Mouse (Mus musculus) forebrain, embryonic 13.5 days (tissue): ENCODE data around the gene Cadm2. TPM values are rescaled to one million over a fixed set of nuclear protein-coding genes. Genes with fewer than 3 reads are reported as not detected.
A peak's percentile ranks its signal among the peaks of the same experiment; 100 is the strongest.

Experiments used
- ATAC-seq: fragments of 200-750 bp; cut with Nextera tagmentation; 2 replicates; pipeline ENCODE4 v1.8.0; 2017
- H3K27ac ChIP-seq: fragments of 300-500 bp; sonication (generic); 2 replicates; pipeline ENCODE4 v1.5.1; 2015; ENCODE audit warnings: inconsistent platforms, mild to moderate bottlenecking, moderate library complexity
- H3K27me3 ChIP-seq: fragments of 300-500 bp; sonication (generic); 2 replicates; pipeline ENCODE4 v1.6.1; 2015; ENCODE audit warnings: mild to moderate bottlenecking, inconsistent platforms
- H3K36me3 ChIP-seq: fragments of 300-500 bp; sonication (generic); 2 replicates; pipeline ENCODE4 v1.6.1; 2015; ENCODE audit warnings: mild to moderate bottlenecking, inconsistent platforms; ENCODE audit not compliant: poor library complexity, severe bottlenecking
- H3K4me1 ChIP-seq: fragments of 300-500 bp; sonication (generic); 2 replicates; pipeline ENCODE4 v1.6.1; 2015; ENCODE audit warnings: inconsistent platforms
- H3K4me2 ChIP-seq: fragments of 300-500 bp; sonication (generic); 2 replicates; pipeline ENCODE4 v1.6.1; 2015; ENCODE audit warnings: inconsistent platforms, mild to moderate bottlenecking, moderate library complexity
- H3K4me3 ChIP-seq: fragments of 300-500 bp; sonication (generic); 2 replicates; pipeline ENCODE4 v1.5.1; 2015; ENCODE audit warnings: mild to moderate bottlenecking, inconsistent platforms
- H3K9ac ChIP-seq: fragments of 300-500 bp; sonication (generic); 2 replicates; pipeline ENCODE4 v1.6.1; 2015; ENCODE audit warnings: mild to moderate bottlenecking, inconsistent platforms
- H3K9me3 ChIP-seq: fragments of 300-500 bp; sonication (generic); replicated peaks from 2 replicates; pipeline ENCODE4 v1.6.1; 2016; ENCODE audit warnings: inconsistent platforms
- WGBS: fragments of 180-500 bp; shearing (Covaris S2); methylation state at CpG from one replicate; pipeline ENCODE4 v1.1.7; 2015; 5-methylcytosine and 5-hydroxymethylcytosine counted together
- polyA plus RNA-seq: library from polyadenylated mRNA; unstranded; fragments of >200 nt; fragmentation: Nextera tagmentation; extraction: Ambion mirVana; gene quantifications from 2 replicates; pipeline ENCODE4 v1.2.1, GENCODE M21; 2015

Gene Cadm2
- polyA plus RNA-seq, 1 experiment from 2014 or later, result 13.7 TPM

DNA sequence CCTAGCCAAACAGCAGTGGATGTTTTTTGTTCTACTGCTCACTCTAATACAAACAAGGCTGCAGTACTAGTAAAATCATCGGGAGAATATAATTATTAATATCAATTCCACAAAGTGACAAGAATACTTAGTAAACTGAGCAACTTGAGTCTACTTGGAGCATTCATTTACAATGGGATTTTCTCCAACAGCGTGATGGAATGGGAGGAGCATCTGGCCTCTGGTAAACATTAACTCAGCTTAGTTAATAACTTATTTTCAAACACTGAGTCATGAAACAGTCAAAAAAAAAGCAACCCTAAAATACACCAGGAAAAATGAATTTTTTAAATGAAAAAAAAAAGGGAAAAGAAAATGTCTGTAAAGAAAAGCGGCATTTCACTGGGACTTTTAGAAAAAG is 12.2 kb downstream of the Cadm2 start:
- H3K4me3 ChIP-seq, result no peak overlapping the region
- ATAC-seq, result no peak
- H3K4me1 ChIP-seq, result peaks cover 31% of the 10 kb centered on the region
- no peak overlapping the region for H3K9ac ChIP-seq
- no peaks in the 10 kb centered on the region for H3K27me3 ChIP-seq
- no peak overlapping the region for H3K27ac ChIP-seq
- H3K4me2 ChIP-seq, result no peak overlapping the region
- 73% methylated on average over 3 of the region's 3 CpGs for WGBS
- no peaks in the 10 kb centered on the region for H3K9me3 ChIP-seq
- no peaks in the 10 kb centered on the region for H3K36me3 ChIP-seq

DNA sequence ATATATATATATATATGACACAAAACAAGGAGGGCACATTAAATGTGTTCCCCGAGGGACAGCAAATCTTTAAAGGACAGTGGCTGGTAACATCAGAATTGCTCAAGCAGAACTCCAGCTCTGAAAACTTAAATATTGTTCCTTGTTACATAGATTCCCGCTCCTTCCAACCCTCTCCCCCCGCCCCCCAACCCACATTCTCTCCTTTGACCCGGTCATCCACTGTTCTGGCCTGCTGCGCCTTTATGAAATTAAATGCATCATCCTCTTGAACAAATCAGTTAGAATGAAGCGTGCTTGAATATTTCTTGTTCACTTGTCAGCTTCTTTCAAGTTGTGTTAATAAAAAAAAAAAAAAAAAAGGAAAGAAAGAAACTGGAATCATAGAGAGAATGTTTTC is 15.0 kb downstream of the Cadm2 start:
- no peak for ATAC-seq
- 69% methylated on average over 6 of the region's 6 CpGs for WGBS

DNA sequence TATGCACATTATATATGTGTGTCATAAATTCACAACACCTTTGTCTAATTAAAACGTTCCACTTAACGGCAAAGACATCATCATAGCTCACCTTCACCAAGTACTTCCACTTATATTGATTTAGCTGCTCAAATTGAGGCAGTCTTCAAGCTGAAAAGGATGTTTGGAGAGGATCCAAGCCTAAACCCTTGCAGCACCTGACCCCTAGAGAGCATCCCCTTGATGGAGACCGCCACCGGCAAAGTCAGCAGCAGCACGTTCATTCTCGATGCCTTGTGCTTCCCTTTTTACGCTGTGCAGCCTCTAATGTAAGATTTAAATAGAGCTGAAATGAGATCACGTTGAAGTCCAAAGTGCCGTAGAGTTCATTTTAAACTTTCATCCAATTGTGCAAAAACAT is 20.7 kb downstream of the Cadm2 start:
- 67% methylated on average over 9 of the region's 9 CpGs for WGBS
- no peak overlapping the region for H3K27ac ChIP-seq
- H3K4me1 ChIP-seq, result peaks cover 3% of the 10 kb centered on the region; the same call in 1 of the 2 replicates
- no peak overlapping the region for H3K9ac ChIP-seq
- no peak for ATAC-seq
- H3K4me3 ChIP-seq, result no peak overlapping the region
- no peak overlapping the region for H3K4me2 ChIP-seq
- no peaks in the 10 kb centered on the region for H3K9me3 ChIP-seq
- no peaks in the 10 kb centered on the region for H3K27me3 ChIP-seq
- H3K36me3 ChIP-seq, result no peaks in the 10 kb centered on the region

More for the DNA sequence above, 15.0 kb downstream of the Cadm2 start:
- H3K4me1 ChIP-seq, result peaks cover 18% of the 10 kb centered on the region
- no peaks in the 10 kb centered on the region for H3K27me3 ChIP-seq
- H3K9me3 ChIP-seq, result no peaks in the 10 kb centered on the region
- H3K4me3 ChIP-seq, result no peak overlapping the region
- no peaks in the 10 kb centered on the region for H3K36me3 ChIP-seq
- H3K4me2 ChIP-seq, result no peak overlapping the region
- no peak overlapping the region for H3K27ac ChIP-seq
- H3K9ac ChIP-seq, result no peak overlapping the region

DNA sequence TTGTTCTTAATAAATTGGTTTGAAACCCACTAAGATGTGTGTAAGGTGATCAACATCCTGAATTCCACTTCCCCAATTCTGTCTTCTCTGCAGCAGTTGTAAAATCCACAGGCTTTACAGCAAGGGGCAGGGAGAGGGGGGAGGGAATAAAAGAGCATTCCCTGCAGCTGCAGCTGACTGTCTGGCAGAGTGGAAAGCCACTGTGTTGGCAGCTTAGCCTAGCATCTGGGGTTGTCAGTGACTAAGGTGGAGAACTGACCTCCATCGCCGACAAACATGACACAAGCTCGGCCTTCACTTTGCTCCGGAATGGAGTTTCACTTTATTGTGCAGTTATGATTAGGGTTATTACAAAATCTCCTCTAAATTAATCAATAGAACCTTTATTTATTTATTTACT is 21.9 kb downstream of the Cadm2 start:
- Histone ChIP-seq H3K9ac (no peak overlapping the region), H3K4me1 (peaks cover 3% of the 10 kb centered on the region; the same call in 1 of the 2 replicates), H3K9me3 (no peaks in the 10 kb centered on the region), H3K27me3 (no peaks in the 10 kb centered on the region), H3K27ac (no peak overlapping the region), H3K4me3 (no peak overlapping the region), H3K36me3 (no peaks in the 10 kb centered on the region), H3K4me2 (no peak overlapping the region)
- WGBS, result 54% methylated on average over 4 of the region's 4 CpGs
- ATAC-seq, result peak; percentile 57; the same call in 1 of the 2 replicates

DNA sequence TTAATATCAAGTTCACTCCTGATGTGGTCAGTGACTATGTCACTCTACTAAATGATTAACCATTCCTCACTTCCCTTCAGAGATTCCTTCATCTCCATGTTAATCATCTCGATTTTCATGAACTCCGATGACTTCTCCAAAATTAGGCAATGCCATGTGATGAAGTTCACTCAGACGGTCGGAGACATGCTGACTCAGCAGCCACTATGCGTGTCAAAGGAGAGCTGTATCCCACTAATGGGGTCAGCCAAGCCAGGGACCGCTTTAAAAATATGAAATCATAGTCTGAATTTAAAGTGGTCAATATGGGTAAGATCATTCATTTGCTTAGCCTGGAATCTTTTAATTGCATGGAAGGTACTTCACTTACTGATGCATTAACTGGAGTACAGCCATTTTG is 29.7 kb downstream of the Cadm2 start:
- ATAC-seq, result no peak
- Histone ChIP-seq H3K27me3 (no peaks in the 10 kb centered on the region), H3K36me3 (no peaks in the 10 kb centered on the region), H3K4me3 (no peak overlapping the region), H3K4me2 (no peak overlapping the region), H3K9me3 (no peaks in the 10 kb centered on the region), H3K27ac (no peak overlapping the region), H3K9ac (no peak overlapping the region), H3K4me1 (no peaks in the 10 kb centered on the region)
- 91% methylated on average over 6 of the region's 6 CpGs for WGBS

DNA sequence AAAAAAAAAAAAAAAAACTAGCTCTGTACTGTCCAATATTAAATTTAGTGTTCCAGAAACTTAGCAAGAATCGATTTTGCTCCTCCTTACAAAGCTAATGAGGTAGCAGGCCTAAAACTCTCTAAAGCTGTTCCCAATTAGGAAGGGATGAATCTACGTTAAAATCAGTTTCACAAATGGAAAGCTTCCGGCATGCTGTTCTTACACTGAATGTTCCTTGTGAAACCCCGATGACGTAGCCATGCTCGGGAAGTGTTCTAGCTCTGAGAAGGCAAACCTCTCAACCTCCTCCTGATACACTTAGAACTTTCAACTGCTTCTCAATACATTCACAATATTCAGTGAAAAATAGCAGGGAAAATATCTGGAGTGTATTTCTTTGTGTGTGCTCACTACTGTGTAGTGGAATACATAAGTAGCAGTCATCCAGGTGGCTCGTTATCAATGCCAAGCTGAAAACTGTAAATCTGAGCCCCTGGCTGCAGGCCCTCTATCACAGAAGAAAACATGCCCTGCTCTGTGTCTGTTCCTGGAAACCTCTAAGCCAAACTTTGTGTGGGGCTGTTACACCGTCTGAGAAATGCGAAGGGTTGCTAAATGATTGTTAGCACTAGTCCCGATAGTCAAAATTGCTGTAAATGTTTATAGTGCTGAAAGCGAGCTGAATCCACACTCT is 41.7 kb downstream of the Cadm2 start:
- Histone ChIP-seq H3K4me1 (no peaks in the 10 kb centered on the region), H3K27ac (no peak overlapping the region), H3K9me3 (no peaks in the 10 kb centered on the region), H3K4me3 (no peak overlapping the region), H3K9ac (no peak overlapping the region), H3K27me3 (no peaks in the 10 kb centered on the region), H3K4me2 (no peak overlapping the region), H3K36me3 (no peaks in the 10 kb centered on the region)
- ATAC-seq, result peak; percentile 71
- WGBS, result 60% methylated on average over 11 of the region's 11 CpGs

DNA sequence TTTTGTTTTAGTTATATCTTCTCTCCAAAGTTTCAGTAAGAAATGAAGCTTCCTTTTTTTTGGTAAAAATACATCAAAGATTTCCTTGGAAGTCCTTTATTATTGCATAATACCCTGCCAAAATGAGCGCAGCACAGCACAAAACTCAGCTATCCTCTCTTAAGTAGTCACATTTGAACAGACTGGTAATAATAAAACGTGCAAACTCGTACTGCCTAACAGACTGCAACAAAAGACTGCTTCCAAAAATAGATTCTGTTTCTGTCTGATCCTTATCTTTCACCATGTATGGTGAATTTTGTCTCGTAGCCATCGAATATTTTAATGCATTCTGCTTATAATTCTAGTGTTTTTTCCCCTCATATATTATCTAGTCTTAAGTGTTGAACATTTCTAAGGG is 45.2 kb downstream of the Cadm2 start:
- Histone ChIP-seq H3K27ac (no peak overlapping the region), H3K27me3 (no peaks in the 10 kb centered on the region), H3K4me2 (no peak overlapping the region), H3K4me1 (no peaks in the 10 kb centered on the region), H3K9ac (no peak overlapping the region), H3K4me3 (no peak overlapping the region), H3K36me3 (no peaks in the 10 kb centered on the region), H3K9me3 (no peaks in the 10 kb centered on the region)
- ATAC-seq, result peak; percentile 66; the same call in 1 of the 2 replicates
- 68% methylated on average over 5 of the region's 5 CpGs for WGBS

DNA sequence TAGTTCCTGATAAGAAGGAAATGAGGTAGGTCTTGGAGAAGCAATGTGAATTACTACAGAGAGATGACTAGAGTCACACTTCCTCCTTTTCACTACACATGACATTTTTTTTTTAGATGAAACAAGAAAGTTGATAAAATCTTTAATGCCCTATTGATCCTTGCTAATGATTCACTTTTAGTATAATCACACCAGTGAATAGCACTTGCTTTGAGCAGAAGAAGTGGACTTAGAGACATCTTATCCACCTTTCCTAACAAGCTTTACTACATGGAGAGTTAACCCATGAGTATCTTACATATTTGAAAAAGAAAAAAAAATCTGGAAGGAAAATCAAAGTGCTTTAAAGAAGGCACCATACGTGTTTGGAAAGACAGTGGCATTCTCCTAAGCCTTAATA is 93.7 kb downstream of the Cadm2 start:
- H3K9me3 ChIP-seq, result no peaks in the 10 kb centered on the region

DNA sequence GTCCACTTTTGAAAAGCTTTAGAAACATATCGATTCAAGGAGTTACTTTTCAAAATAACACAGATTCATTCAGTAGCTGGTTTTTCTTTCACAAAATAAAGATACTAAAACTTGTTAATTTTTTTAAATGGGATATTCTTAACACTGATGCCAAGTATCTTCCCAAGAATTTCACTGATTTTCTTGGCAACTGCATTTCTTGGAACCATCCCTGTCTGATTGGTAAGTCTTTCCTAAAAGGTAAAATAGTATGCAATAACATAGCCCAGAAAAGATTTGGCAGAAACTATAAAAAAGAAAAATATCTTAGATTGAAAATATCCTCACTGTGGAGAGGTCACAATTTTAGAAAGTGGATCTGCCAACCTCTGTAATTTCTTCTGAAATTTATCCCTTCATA is 95.8 kb downstream of the Cadm2 start:
- H3K9me3 ChIP-seq, result no peaks in the 10 kb centered on the region; the same call in 1 of the 2 replicates
- no peak overlapping the region for H3K9ac ChIP-seq
- H3K27ac ChIP-seq, result no peak overlapping the region
- H3K27me3 ChIP-seq, result no peaks in the 10 kb centered on the region
- H3K36me3 ChIP-seq, result no peaks in the 10 kb centered on the region
- ATAC-seq, result no peak
- H3K4me2 ChIP-seq, result no peak overlapping the region
- WGBS, result 93% methylated on average over 1 of the region's 1 CpGs
- H3K4me1 ChIP-seq, result no peaks in the 10 kb centered on the region
- no peak overlapping the region for H3K4me3 ChIP-seq

More for the DNA sequence above, 93.7 kb downstream of the Cadm2 start:
- no peak for ATAC-seq
- no peak overlapping the region for H3K27ac ChIP-seq
- no peaks in the 10 kb centered on the region for H3K4me1 ChIP-seq
- H3K36me3 ChIP-seq, result no peaks in the 10 kb centered on the region
- no peaks in the 10 kb centered on the region for H3K27me3 ChIP-seq
- WGBS, result 95% methylated on average over 1 of the region's 1 CpGs
- no peak overlapping the region for H3K4me3 ChIP-seq
- no peak overlapping the region for H3K4me2 ChIP-seq
- H3K9ac ChIP-seq, result no peak overlapping the region

DNA sequence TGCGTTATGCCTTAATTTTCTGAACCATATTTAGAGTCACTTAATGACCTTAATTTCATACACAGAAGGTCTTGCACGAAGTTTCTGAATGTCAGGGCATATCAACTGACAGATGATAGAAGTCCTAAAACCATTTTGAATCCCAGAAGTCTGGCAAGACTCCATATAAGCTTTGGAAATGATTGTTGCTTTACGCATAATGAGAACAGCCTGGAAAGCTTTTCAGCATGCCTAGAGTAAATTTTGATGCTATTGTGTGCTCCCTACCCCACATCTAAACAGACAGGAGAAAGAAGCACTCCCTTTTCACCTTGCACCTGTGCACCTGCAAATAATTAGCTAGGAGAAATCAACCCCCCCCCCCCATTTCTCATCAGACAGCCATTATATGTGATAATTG is 102.4 kb downstream of the Cadm2 start:
- no peak for ATAC-seq
- Histone ChIP-seq H3K4me1 (no peaks in the 10 kb centered on the region), H3K9me3 (no peaks in the 10 kb centered on the region; the same call in 1 of the 2 replicates), H3K27ac (no peak overlapping the region), H3K27me3 (no peaks in the 10 kb centered on the region), H3K4me2 (no peak overlapping the region), H3K9ac (no peak overlapping the region), H3K36me3 (no peaks in the 10 kb centered on the region), H3K4me3 (no peak overlapping the region)
- WGBS, result 67% methylated on average over 3 of the region's 3 CpGs

DNA sequence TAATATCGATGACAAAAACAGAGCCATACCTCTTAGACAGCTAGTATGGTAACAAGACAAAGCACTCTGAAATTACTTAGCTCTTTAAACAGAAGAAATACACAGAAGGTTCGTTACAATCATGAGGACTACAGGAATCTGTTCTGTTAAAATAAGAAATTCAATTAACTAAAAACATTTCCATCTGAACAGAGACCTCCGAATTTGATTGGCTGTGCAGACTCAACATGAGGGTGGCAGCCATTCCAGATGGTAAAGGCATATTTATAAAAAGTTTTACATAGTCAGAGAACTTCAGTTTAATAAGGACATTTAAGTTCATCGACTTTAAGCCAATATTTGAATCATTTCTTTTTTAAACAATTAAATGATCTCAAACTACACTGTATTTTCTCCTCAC is 105.2 kb downstream of the Cadm2 start:
- Histone ChIP-seq H3K36me3 (no peaks in the 10 kb centered on the region), H3K27ac (no peak overlapping the region)
- ATAC-seq, result no peak

DNA sequence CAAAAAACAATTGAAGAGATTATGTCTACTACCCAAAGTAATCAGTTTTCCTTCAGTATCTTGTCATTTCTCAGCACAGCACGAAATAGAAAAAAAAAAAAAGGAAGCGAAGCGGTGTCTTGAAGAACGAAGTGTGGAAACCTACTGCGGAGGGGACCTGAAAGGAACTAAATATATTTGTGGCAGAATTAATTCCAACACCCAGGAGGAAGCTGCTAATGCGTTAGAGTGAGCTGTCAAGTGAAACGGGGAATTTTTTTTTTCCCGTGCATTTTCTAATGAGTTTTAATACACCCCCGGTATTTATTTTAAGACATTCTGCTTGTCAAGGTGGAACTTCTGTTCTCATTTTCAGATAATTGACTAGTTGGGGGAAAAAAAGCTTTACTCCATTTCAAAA is 111.6 kb downstream of the Cadm2 start:
- Histone ChIP-seq H3K9ac (no peak overlapping the region), H3K4me2 (no peak overlapping the region), H3K27ac (no peak overlapping the region), H3K4me1 (no peaks in the 10 kb centered on the region), H3K9me3 (no peaks in the 10 kb centered on the region), H3K27me3 (no peaks in the 10 kb centered on the region), H3K36me3 (no peaks in the 10 kb centered on the region), H3K4me3 (no peak overlapping the region)
- 79% methylated on average over 9 of the region's 9 CpGs for WGBS
- no peak for ATAC-seq

More for the DNA sequence above, 105.2 kb downstream of the Cadm2 start:
- 82% methylated on average over 4 of the region's 4 CpGs for WGBS
- no peak overlapping the region for H3K9ac ChIP-seq
- no peaks in the 10 kb centered on the region for H3K4me1 ChIP-seq
- no peaks in the 10 kb centered on the region for H3K9me3 ChIP-seq
- H3K27me3 ChIP-seq, result no peaks in the 10 kb centered on the region
- H3K4me2 ChIP-seq, result no peak overlapping the region
- no peak overlapping the region for H3K4me3 ChIP-seq

DNA sequence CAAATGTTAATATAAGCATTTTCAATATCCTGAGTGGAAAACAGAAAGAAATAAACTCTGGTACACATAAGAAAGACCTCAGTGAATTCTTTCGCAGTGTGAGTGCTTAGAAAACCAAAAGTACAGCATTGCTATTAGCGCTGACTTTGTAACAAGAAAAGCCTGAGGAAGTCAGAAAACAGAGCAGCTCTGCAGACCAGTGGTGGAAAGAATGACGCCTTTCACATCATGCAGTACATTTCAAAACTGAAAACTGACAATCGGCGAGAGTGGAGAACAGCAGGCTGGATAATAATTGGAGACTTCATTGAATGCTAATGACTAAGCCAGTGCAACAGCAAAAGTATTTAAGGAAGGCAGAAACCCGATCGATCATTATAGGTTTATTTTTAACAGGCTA is 138.2 kb downstream of the Cadm2 start:
- WGBS, result 29% methylated on average over 7 of the region's 7 CpGs
- no peaks in the 10 kb centered on the region for H3K4me1 ChIP-seq
- H3K27ac ChIP-seq, result no peak overlapping the region
- no peak overlapping the region for H3K9ac ChIP-seq
- no peaks in the 10 kb centered on the region for H3K27me3 ChIP-seq
- no peaks in the 10 kb centered on the region for H3K36me3 ChIP-seq
- no peak for ATAC-seq
- no peak overlapping the region for H3K4me2 ChIP-seq
- no peak overlapping the region for H3K4me3 ChIP-seq
- no peaks in the 10 kb centered on the region for H3K9me3 ChIP-seq
